Mouse (Mus musculus) midbrain, embryonic 12.5 days (tissue): ENCODE results near the gene AI464131. TPM values are rescaled to one million over a fixed set of nuclear protein-coding genes. Genes with fewer than 3 reads are reported as not detected.
A peak's percentile ranks its signal among the peaks of the same experiment; 100 is the strongest.

ENCODE experiments used
- ATAC-seq: fragments of 200-750 bp; cut with Nextera tagmentation; 2 replicates; pipeline ENCODE4 v1.8.0; 2017; ENCODE audit warnings: low read depth, moderate TSS enrichment, moderate library complexity; ENCODE audit not compliant: low FRiP score
- H3K27ac ChIP-seq: fragments of 300-500 bp; sonication (generic); replicated peaks from 2 replicates; pipeline ENCODE4 v1.5.1; 2016; ENCODE audit warnings: mild to moderate bottlenecking
- H3K27me3 ChIP-seq: fragments of 300-500 bp; sonication (generic); 2 replicates; pipeline ENCODE4 v1.6.1; 2016; ENCODE audit warnings: mild to moderate bottlenecking
- H3K36me3 ChIP-seq: fragments of 300-500 bp; sonication (generic); 2 replicates; pipeline ENCODE4 v1.6.1; 2016
- H3K4me1 ChIP-seq: fragments of 300-500 bp; sonication (generic); 2 replicates; pipeline ENCODE4 v1.6.1; 2016
- H3K4me2 ChIP-seq: fragments of 300-500 bp; sonication (generic); replicated peaks from 2 replicates; pipeline ENCODE4 v1.6.1; 2016; ENCODE audit warnings: mild to moderate bottlenecking, moderate library complexity
- H3K4me3 ChIP-seq: fragments of 300-500 bp; sonication (generic); 2 replicates; pipeline ENCODE4 v1.5.1; 2016; ENCODE audit warnings: mild to moderate bottlenecking
- H3K9ac ChIP-seq: fragments of 300-500 bp; sonication (generic); replicated peaks from 2 replicates; pipeline ENCODE4 v1.6.1; 2016; ENCODE audit warnings: mild to moderate bottlenecking, moderate library complexity
- H3K9me3 ChIP-seq: fragments of 300-500 bp; sonication (generic); 2 replicates; pipeline ENCODE4 v1.6.1; 2016; ENCODE audit warnings: mild to moderate bottlenecking
- WGBS: fragments of 180-500 bp; shearing (Covaris S2); methylation state at CpG from one replicate; pipeline ENCODE4 v1.1.7; 2016; 5-methylcytosine and 5-hydroxymethylcytosine counted together
- polyA plus RNA-seq: library from polyadenylated mRNA; unstranded; fragments of >200 nt; fragmentation: Nextera tagmentation; extraction: Ambion mirVana; gene quantifications from 2 replicates; pipeline ENCODE4 v1.2.1, GENCODE M21; 2016

Gene AI464131
- polyA plus RNA-seq, 1 experiment from 2014 or later, result 8.7 TPM

DNA sequence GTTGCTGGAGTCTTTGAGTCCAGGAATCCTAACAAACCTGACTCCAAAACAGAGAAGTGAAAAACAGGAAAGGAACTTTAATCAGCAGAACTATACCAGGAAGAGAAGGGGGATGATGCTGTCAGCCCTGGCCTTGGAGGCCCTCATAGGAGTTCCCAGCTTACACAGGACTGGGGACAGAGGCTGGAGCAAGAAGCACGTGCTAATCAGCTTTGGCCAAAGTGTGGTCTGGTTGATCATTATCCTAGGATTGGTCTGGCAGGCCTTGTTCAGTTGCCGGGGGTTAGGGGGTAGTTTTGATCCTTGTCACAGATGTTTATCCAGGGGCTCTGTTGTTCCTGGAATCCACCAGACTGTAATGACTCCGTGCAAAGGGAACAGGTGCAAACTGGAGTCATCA, 8.5 kb downstream of the AI464131 start:
- peaks cover 56% of the 10 kb centered on the region for H3K27me3 ChIP-seq
- 56% methylated on average over 3 of the region's 3 CpGs for WGBS
- no peak overlapping the region for H3K4me2 ChIP-seq
- no peak overlapping the region for H3K27ac ChIP-seq
- no peak overlapping the region for H3K9ac ChIP-seq
- H3K4me3 ChIP-seq, result no peak overlapping the region
- no peak for ATAC-seq
- peaks cover 22% of the 10 kb centered on the region for H3K4me1 ChIP-seq
- H3K36me3 ChIP-seq, result 0 out of 2 replicates have a peak, but pooled peaks cover 3% of the 10 kb centered on the region
- H3K9me3 ChIP-seq, result no peaks in the 10 kb centered on the region

DNA sequence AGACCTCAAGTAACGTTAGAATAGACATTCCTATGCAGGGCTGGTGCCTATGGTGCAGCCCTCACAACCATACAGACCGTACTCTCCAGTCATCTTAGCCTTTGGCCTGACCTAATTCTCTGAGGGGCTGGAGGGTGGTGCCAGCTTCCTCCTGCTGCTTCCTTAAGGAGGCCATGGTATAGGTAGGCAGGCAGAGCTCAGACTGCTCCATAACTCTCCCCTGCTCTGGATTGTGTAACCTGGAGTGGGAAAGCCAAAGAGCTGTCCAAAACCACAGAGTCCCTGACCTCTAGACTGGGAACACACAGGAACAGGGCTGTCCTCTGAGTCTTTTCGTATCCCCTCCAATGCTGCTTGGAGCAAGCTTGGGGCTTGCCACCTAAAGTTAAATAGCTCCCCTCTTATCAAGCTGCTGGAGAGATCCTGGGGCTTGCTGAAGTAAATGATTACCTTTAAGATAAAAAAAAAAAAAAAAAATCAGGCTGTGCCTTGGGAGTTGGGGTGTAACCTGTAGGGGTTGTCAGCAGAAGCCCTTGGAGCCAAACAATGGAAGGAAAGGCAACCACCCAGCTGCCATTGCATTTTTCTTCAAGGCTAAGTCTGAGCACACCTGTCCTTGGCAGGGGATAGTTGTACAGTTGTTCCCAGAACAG, 9.3 kb downstream of the AI464131 start:
- 82% methylated on average over 3 of the region's 3 CpGs for WGBS
- no peak for ATAC-seq
- Histone ChIP-seq H3K9ac (no peak overlapping the region), H3K27me3 (peaks cover 48% of the 10 kb centered on the region), H3K27ac (no peak overlapping the region), H3K4me3 (no peak overlapping the region), H3K9me3 (no peaks in the 10 kb centered on the region), H3K36me3 (0 out of 2 replicates have a peak, but pooled peaks cover 3% of the 10 kb centered on the region), H3K4me2 (no peak overlapping the region), H3K4me1 (peaks cover 14% of the 10 kb centered on the region)

DNA sequence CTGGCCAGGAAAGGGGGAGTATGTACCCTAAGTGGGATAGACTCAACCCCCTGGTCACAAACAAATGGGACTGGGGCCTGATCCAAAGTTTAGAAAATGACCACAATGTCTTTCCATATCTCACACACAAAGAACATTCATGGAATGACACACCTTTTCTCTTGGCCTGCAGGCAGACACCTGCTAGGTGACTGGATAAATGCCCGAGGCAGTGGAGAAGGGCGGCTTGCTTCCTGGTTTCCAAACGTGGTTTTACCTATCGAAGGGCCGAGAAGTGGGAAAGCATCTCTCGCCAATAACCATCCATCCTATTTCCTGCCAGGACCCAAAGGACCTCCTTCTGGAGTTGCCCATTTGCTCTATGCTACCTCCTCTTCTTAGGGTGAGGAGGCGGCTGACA, 9.9 kb downstream of the AI464131 start:
- 85% methylated on average over 7 of the region's 7 CpGs for WGBS

DNA sequence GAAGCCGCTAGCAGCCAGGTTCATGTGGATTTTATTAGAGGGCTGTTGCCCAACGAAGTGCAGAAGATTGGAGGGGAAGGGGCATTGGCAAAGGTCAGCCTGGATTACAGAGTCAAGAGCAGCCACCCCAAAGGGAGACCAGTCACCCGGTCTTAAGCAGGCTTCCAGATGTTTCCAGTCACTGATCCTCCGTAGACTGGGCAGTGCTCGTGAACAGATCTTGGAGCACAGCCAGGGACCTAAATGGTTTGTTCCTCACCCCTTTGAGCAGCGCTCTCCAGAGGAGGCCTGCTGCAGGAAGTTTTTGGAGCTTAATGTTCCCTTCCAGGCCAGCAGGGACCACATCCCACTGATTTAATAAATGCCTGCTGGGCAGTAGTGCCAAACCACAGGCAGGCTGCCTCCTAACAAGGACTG, 21.3 kb downstream of the AI464131 start:
- Histone ChIP-seq H3K9ac (no peak overlapping the region), H3K27ac (no peak overlapping the region), H3K4me3 (no peak overlapping the region), H3K9me3 (no peaks in the 10 kb centered on the region), H3K27me3 (no peaks in the 10 kb centered on the region), H3K4me1 (no peaks in the 10 kb centered on the region), H3K36me3 (peaks cover 3% of the 10 kb centered on the region; the same call in 1 of the 2 replicates), H3K4me2 (no peak overlapping the region)
- 63% methylated on average over 6 of the region's 6 CpGs for WGBS
- no peak for ATAC-seq

More for the DNA sequence above, 9.9 kb downstream of the AI464131 start:
- Histone ChIP-seq H3K9ac (no peak overlapping the region), H3K4me2 (no peak overlapping the region), H3K36me3 (0 out of 2 replicates have a peak, but pooled peaks cover 3% of the 10 kb centered on the region), H3K4me1 (peaks cover 8% of the 10 kb centered on the region), H3K4me3 (no peak overlapping the region), H3K9me3 (no peaks in the 10 kb centered on the region), H3K27me3 (peaks cover 41% of the 10 kb centered on the region), H3K27ac (no peak overlapping the region)
- ATAC-seq, result no peak

DNA sequence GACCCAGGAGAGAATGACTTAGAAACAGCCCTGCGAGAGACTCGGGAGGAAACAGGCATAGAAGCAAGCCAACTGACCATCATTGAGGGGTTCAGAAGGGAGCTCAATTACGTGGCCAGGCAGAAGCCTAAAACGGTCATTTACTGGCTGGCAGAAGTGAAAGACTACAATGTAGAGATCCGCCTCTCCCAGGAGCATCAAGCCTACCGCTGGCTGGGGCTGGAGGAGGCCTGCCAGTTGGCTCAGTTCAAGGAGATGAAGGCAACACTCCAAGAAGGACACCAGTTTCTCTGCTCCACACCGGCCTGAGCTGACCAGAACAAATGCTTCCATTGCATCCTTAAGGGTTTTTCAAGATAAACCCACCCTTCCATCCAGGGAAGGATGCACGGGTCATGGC, 22.6 kb downstream of the AI464131 start:
- Histone ChIP-seq H3K4me2 (no peak overlapping the region), H3K4me3 (no peak overlapping the region), H3K9me3 (no peaks in the 10 kb centered on the region), H3K4me1 (no peaks in the 10 kb centered on the region), H3K36me3 (peaks cover 3% of the 10 kb centered on the region; the same call in 1 of the 2 replicates), H3K27ac (no peak overlapping the region), H3K9ac (no peak overlapping the region), H3K27me3 (no peaks in the 10 kb centered on the region)
- WGBS, result 90% methylated on average over 8 of the region's 8 CpGs
- ATAC-seq, result no peak

DNA sequence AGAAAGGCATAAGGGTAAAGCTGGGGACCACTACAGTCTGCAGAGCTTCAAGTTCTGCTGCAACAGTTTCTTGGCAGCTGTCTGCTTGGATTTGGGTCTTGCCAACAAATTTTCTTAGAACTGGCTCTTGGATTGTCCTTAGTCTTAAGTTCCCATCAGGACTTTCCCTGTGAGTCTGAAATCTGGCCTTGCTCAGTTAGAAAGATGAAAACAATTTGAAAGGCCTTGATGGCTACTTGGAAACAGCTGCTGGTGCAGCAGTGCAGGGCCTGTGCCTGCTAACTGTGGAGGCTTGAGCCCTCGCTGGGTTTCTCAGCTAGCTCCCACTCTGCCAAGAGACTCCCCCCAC, 23.4 kb downstream of the AI464131 start:
- Histone ChIP-seq H3K4me3 (no peak overlapping the region), H3K9ac (no peak overlapping the region), H3K4me2 (no peak overlapping the region), H3K9me3 (no peaks in the 10 kb centered on the region), H3K27ac (no peak overlapping the region), H3K27me3 (no peaks in the 10 kb centered on the region), H3K4me1 (no peaks in the 10 kb centered on the region), H3K36me3 (peaks cover 3% of the 10 kb centered on the region; the same call in 1 of the 2 replicates)
- ATAC-seq, result no peak
- 78% methylated on average over 1 of the region's 1 CpGs for WGBS

DNA sequence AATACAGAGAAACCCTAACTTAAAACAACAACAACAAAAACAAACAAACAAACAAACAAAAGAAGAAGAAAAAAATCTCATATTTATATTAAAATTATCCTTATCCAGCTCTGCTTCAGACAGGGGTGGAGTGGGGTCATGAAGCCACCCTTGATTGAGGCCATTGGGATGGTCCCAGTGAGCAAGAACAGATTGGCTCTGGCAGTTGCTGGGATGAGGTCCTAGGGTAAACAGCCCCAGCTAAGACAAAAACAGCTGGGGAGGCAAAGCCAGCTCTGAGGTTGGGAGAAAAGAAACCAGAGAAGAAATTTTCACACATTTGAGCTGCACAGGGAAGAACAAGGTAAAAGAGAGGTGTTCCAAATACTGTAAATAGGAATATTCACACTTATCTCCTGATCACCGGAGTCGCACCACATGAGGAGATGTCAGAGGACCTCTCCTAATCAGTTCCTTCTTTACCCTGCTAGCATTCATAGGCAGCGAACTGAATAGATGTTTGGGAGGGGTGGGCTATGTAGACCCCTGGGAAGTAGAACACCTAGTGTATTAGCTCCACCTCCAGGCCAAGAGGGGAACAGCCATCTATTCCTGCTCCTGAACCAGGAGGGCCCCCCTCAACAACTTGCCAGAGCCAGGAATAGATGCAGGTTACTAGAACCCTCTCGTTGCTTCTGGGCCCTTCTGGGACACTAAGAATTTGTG, 24.0 kb downstream of the AI464131 start:
- Histone ChIP-seq H3K4me1 (no peaks in the 10 kb centered on the region), H3K4me2 (no peak overlapping the region), H3K27me3 (no peaks in the 10 kb centered on the region), H3K9ac (no peak overlapping the region), H3K9me3 (no peaks in the 10 kb centered on the region), H3K36me3 (peaks cover 4% of the 10 kb centered on the region; the same call in 1 of the 2 replicates), H3K27ac (no peak overlapping the region), H3K4me3 (no peak overlapping the region)
- 68% methylated on average over 4 of the region's 4 CpGs for WGBS
- no peak for ATAC-seq

DNA sequence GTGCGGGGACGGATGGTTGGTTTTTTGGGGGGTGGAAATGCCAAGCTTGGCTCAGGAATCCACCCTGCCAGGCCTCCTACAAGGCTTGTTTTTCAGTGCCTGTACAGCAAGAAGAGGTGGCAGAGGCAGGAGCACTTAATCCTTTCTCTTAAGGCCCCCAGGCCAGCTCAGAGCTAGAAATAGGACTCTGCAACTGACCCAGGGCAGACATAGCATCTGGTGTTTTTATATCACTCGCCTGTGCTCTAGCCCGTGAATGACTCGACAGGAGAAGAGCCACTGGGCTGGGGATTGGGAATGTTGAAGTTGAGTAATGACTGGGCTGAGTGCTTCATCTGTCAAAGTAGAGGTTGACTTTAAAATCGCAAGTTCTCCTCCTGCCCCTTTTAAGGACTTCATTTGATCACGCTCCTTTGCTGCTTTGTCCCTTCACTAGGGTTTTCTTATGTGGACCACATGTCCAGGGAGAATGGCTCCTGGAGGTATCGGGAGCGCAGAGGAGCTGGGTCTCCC, 25.2 kb downstream of the AI464131 start:
- Histone ChIP-seq H3K27me3 (no peaks in the 10 kb centered on the region), H3K27ac (no peak overlapping the region), H3K4me1 (no peaks in the 10 kb centered on the region), H3K9me3 (no peaks in the 10 kb centered on the region), H3K4me2 (no peak overlapping the region), H3K36me3 (peaks cover 9% of the 10 kb centered on the region; the same call in 1 of the 2 replicates), H3K4me3 (no peak overlapping the region), H3K9ac (no peak overlapping the region)
- WGBS, result 89% methylated on average over 9 of the region's 9 CpGs
- ATAC-seq, result no peak

DNA sequence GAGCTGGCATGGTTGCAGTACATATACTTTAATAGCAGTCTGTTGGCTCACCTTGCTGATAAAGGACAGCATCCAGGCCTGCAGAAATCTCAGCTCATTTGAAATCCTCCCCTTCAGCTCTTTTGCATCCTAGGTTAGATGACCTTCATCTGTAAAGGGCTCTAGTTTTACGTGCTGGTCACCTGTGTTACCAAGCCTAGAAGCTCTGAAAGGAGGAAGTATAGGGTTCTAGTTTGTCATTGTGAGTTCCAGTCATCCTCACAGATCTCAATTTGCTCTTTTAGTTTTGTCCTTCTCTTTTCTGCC, 31.5 kb downstream of the AI464131 start:
- no peak overlapping the region for H3K4me2 ChIP-seq
- H3K9me3 ChIP-seq, result no peaks in the 10 kb centered on the region
- ATAC-seq, result no peak
- 0 out of 2 replicates have a peak, but pooled peaks cover 6% of the 10 kb centered on the region for H3K36me3 ChIP-seq
- no peaks in the 10 kb centered on the region for H3K27me3 ChIP-seq
- H3K9ac ChIP-seq, result no peak overlapping the region
- H3K4me1 ChIP-seq, result peaks cover 28% of the 10 kb centered on the region
- no peak overlapping the region for H3K4me3 ChIP-seq
- 79% methylated on average over 1 of the region's 1 CpGs for WGBS
- H3K27ac ChIP-seq, result peak overlapping the region; percentile 55

DNA sequence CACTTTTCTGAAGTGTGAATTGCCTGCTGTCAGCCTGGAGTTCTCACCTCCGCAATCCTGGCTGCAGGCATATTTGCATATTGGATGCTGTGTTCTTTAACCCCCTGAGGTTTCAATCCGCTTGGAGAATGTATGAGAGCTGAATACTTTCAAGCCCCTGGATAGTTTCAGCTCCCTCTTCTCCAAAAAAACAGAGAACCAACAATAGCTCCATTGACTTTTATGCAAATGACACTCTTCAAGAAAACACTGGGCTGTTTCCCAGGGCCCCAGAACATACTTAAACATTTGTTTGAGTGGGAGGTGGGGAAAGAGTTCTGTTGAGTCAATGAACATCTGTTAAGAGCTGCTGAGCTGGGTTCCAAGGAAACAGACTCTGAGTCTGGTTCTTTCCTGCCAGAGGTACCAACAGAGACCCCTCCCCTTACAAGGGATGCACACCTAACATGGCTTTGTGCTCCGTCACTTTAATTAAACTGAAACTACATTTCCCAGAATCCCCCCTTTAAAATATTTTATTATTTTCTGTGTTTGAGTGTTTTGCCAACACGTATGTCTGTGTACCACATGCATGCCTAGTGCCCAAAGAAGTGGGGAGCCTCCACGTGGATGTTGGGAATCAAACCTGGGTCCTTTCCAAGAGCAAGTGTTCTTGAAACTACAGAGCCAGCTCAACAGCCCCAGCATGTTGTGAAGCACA, 32.0 kb downstream of the AI464131 start:
- ATAC-seq, result peak; percentile 73
- WGBS, result 30% methylated on average over 5 of the region's 5 CpGs

DNA sequence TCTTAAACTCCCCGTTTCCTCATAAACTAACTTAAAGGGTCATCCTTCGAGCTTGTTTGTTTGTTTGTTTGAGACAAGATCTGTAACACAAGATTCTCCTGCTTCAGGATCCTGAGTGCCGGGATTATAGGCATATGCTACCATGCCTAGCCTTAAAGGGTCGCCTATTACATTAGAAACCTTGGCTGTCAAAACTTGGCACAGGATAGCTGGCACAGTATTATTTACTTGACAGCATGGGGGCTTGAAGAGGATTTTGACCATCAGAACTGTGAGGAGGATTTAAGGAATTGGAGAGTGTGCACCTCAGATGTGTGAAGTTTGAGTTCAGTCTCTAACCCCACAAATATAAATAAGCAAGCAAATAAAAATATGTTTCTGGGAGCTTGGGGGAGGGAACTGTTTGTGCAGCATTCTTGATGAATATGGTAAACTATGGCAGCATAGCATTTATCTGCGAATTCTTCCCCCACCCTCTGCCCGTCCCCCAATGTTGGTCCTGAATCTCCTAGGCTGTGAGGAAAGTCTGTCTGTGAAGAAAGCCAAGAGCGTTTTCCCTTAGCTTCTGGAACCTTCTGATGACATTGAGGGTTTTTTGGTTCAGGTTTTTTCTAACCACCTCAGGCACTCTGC, 32.7 kb downstream of the AI464131 start:
- Histone ChIP-seq H3K27me3 (no peaks in the 10 kb centered on the region), H3K4me3 (no peak overlapping the region), H3K4me1 (peaks cover 34% of the 10 kb centered on the region), H3K27ac (peak overlapping the region; percentile 55), H3K4me2 (no peak overlapping the region), H3K9ac (no peak overlapping the region), H3K9me3 (no peaks in the 10 kb centered on the region), H3K36me3 (0 out of 2 replicates have a peak, but pooled peaks cover 6% of the 10 kb centered on the region)
- ATAC-seq, result no peak
- 62% methylated on average over 7 of the region's 7 CpGs for WGBS

More for the DNA sequence above, 32.0 kb downstream of the AI464131 start:
- Histone ChIP-seq H3K4me3 (no peak overlapping the region), H3K9me3 (no peaks in the 10 kb centered on the region), H3K4me2 (no peak overlapping the region; the same call in 1 of the 2 replicates), H3K9ac (no peak overlapping the region), H3K27ac (peak overlapping the region; percentile 55), H3K36me3 (0 out of 2 replicates have a peak, but pooled peaks cover 6% of the 10 kb centered on the region), H3K4me1 (peaks cover 30% of the 10 kb centered on the region), H3K27me3 (no peaks in the 10 kb centered on the region)
